Mouse (Mus musculus): ENCODE results near the gene Frat1. TPM values are rescaled to one million over a fixed set of nuclear protein-coding genes. Genes with fewer than 3 reads are reported as not detected.

The Frat1 gene
- polyA plus RNA-seq, 1 experiment from 2014 or later: 18.2 TPM

DNA sequence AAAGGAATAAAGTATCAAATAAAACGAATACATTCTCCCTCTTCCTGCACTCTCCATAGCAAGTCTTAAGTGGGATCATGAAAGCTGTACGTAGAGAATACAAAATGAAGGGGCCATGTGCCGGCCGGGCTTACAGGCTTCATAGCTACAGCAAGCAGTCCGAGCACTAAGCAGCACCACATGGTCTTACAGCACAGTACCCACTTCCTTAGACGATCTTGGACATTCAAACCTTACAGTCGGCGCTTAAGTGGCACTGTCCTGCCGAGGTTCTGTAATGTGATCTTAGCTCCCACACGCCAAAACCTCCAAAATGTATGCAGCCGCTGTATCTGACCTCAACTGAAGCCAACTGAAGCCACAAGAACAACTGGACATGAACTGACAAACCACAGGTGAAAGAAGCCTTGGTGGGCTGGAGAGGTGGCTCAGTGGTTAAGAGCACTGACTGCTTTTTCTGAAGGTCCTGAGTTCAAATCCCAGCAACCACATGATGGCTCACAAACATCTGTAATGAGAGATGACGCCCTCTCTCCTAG, 32.9 kb upstream of the Frat1 start:
- no peak for ATAC-seq
- Histone ChIP-seq H3K9ac (ENCODE audit: low read depth, low read length) (no peak overlapping the region), H3K4me3 (ENCODE audit: low read length) (no peak overlapping the region), H3K4me1 (ENCODE audit: control insufficient read depth, insufficient read depth, low read depth, low read length) (peaks cover 7% of the 10 kb centered on the region), H3K27me3 (replicated peaks; ENCODE audit: control insufficient read depth, insufficient read depth, low read length) (no peaks in the 10 kb centered on the region), H3K4me2 (ENCODE audit: low read length) (no peak overlapping the region), H3K9me3 (ENCODE audit: control insufficient read depth, low read length) (no peaks in the 10 kb centered on the region), H3K27ac (ENCODE audit: low read depth, low read length) (no peak overlapping the region), H3K36me3 (ENCODE audit: control insufficient read depth, insufficient read depth, low read length) (no peaks in the 10 kb centered on the region)
- 89% methylated on average over 12 of the region's 12 CpGs for WGBS

DNA sequence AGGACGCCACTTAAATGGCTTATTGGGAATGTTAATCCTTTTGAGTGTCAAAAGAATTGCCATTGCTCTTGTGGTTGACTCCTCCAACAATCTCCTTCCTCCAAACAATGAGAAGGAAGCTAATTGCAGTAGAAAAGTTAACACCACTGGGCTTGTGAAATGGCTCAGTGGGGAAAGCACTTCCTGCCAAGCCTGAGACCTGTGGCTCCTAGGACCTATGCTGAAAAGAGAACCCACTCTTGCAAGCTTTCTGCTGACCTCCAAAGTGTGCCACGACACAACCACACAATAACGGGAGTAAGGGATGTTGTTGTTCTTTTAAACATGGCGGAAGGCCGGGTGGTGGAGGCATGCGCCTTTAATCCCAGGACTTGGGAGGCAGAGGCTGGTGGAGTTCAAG, 32.2 kb upstream of the Frat1 start:
- H3K4me1 ChIP-seq (ENCODE audit: control insufficient read depth, insufficient read depth, low read depth, low read length): peaks cover 10% of the 10 kb centered on the region
- no peak overlapping the region for H3K4me3 ChIP-seq (ENCODE audit: low read length)
- H3K36me3 ChIP-seq (ENCODE audit: control insufficient read depth, insufficient read depth, low read length): no peaks in the 10 kb centered on the region
- 94% methylated on average over 6 of the region's 6 CpGs for WGBS
- ATAC-seq: no peak
- no peaks in the 10 kb centered on the region for H3K9me3 ChIP-seq (ENCODE audit: control insufficient read depth, low read length)
- H3K27me3 ChIP-seq (replicated peaks; ENCODE audit: control insufficient read depth, insufficient read depth, low read length): no peaks in the 10 kb centered on the region
- H3K4me2 ChIP-seq (ENCODE audit: low read length): no peak overlapping the region
- no peak overlapping the region for H3K27ac ChIP-seq (ENCODE audit: low read depth, low read length)
- H3K9ac ChIP-seq (ENCODE audit: low read depth, low read length): no peak overlapping the region

DNA sequence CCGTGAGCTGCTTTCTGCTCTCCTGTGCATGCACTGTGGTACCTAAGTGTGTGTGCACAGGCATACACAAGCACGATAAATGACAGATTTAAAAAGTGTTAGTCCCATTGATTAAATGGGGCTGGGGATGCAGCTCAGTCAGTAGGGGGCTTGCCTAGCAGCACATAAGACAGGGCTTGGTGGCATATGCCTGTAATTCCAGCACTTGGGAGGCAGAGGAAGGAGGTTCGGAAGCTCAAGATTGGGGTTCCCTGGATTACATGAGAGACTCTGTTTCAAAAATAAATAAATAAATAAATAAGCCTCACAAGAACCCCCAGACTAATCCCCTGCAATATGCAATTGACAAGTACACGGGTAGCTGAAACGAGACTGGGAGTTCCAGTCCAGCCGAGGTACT, 29.3 kb upstream of the Frat1 start:
- WGBS: 41% methylated on average over 6 of the region's 6 CpGs

DNA sequence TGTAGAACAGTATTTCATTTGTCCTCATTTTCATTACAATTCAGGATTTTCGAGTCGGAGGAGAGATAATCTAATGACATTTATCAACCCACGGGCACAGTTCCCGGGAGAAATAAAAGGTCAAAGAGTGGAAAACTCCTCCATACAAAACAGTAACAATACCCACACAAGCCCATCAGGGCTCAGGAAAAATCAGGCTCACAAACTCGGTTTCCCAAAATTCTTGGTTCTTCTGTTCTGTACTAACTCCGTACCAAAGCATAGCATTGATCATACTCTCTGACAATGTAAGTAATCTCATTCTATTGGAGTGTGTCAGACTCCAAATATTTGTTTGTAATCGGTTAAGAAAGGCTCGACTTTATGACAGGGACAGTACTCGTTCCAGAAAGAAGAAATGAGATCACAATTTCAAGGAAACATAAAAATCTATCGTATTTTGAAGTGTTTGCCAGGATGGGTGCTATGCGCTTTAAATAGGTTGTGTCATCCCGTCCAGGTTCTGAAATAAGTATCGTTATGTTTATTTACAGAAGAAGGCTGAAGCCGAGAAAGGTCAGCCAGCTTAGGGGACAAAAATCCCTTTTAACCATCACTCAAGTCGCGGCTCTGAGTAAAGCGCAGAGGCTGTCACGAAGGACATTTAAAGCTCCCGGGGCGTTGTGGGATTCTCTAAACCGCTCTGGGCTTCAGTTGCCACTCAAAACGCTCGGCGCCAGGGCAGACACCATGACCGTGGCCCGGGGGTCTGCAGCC, 28.6 kb upstream of the Frat1 start:
- Histone ChIP-seq H3K27ac (ENCODE audit: low read depth, low read length) (peak overlapping the region; percentile 63), H3K36me3 (ENCODE audit: control insufficient read depth, insufficient read depth, low read length) (no peaks in the 10 kb centered on the region), H3K4me2 (ENCODE audit: low read length) (peak overlapping the region; percentile 83), H3K27me3 (replicated peaks; ENCODE audit: control insufficient read depth, insufficient read depth, low read length) (no peaks in the 10 kb centered on the region), H3K4me1 (ENCODE audit: control insufficient read depth, insufficient read depth, low read depth, low read length) (peaks cover 10% of the 10 kb centered on the region), H3K4me3 (ENCODE audit: low read length) (peak overlapping the region; percentile 69), H3K9me3 (ENCODE audit: control insufficient read depth, low read length) (no peaks in the 10 kb centered on the region), H3K9ac (ENCODE audit: low read depth, low read length) (peak overlapping the region; percentile 64)
- 4% methylated on average over 26 of the region's 26 CpGs for WGBS
- ATAC-seq: no peak

More for the DNA sequence above, 29.3 kb upstream of the Frat1 start:
- H3K4me1 ChIP-seq (ENCODE audit: control insufficient read depth, insufficient read depth, low read depth, low read length): peaks cover 10% of the 10 kb centered on the region
- no peak overlapping the region for H3K27ac ChIP-seq (ENCODE audit: low read depth, low read length)
- peak overlapping the region; percentile 83 for H3K4me2 ChIP-seq (ENCODE audit: low read length)
- H3K36me3 ChIP-seq (ENCODE audit: control insufficient read depth, insufficient read depth, low read length): no peaks in the 10 kb centered on the region
- no peaks in the 10 kb centered on the region for H3K9me3 ChIP-seq (ENCODE audit: control insufficient read depth, low read length)
- H3K9ac ChIP-seq (ENCODE audit: low read depth, low read length): no peak overlapping the region
- ATAC-seq: no peak
- no peak overlapping the region for H3K4me3 ChIP-seq (ENCODE audit: low read length)
- H3K27me3 ChIP-seq (replicated peaks; ENCODE audit: control insufficient read depth, insufficient read depth, low read length): no peaks in the 10 kb centered on the region

DNA sequence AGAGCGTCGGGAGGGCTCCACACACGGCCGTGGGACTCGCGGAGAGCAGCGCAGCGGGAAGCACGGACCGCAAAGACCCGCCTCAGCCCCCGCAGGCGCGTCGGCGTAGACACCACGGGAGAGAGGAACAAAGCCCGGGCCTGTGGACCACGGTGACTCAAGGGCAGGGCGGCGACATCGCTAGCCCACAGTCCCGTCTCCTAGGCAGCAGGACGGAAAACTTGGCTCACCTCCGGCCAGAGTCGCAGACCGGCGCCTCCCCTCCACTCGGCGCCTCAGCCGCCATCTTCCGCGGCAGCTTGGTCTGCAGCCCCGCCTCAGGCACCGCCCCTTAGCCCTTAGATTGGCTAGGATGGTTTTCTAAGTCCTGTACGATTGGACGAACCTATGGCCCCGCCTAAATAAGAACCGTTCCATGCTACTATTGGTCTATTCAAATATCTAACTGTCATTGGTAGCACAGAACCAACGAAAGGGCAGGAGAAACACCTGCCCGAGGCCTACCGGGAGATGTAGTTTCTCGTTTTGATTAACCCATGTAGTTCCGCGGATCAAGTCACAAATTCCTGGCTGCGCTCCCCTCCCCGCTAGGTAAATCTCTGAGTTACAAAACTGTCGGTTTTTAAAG, 27.9 kb upstream of the Frat1 start, which contains the start of gene Arhgap19:
Gene Arhgap19 (minus strand): TSS at position 306 of the 628 bp plus-strand sequence.
- H3K4me2 ChIP-seq (ENCODE audit: low read length): peak within 1 kb of the TSS; percentile 83
- H3K27ac ChIP-seq (ENCODE audit: low read depth, low read length): peak within 1 kb of the TSS; percentile 63
- H3K9ac ChIP-seq (ENCODE audit: low read depth, low read length): peak within 1 kb of the TSS; percentile 64
- peak; percentile 100 for ATAC-seq
- H3K27me3 ChIP-seq (replicated peaks; ENCODE audit: control insufficient read depth, insufficient read depth, low read length): no peaks in the 10 kb centered on the region
- no peaks in the 10 kb centered on the region for H3K36me3 ChIP-seq (ENCODE audit: control insufficient read depth, insufficient read depth, low read length)
- WGBS: 0% methylated on average over 46 of the region's 48 CpGs
- peaks cover 10% of the 10 kb centered on the region for H3K4me1 ChIP-seq (ENCODE audit: control insufficient read depth, insufficient read depth, low read depth, low read length)
- H3K9me3 ChIP-seq (ENCODE audit: control insufficient read depth, low read length): no peaks in the 10 kb centered on the region
- peak within 1 kb of the TSS; percentile 69 for H3K4me3 ChIP-seq (ENCODE audit: low read length)

DNA sequence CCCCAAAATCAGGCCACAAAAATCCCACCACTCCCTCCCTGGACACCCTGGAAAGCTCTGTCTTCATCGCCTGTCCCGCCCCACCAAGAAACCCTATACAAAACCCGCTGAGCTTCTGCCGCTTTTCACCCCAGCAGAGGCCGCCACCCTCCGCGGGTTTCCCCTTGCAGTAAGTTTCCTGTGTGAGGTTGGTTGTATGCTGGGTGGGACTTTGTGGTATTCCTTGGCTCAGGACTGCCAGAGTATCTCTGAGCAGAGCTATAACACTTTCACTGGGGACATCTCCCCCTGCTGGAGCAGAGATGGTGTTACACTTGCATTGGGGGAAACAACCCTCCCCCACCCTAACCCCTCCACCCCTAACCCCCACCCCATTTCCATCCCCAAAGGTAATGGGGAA, 26.4 kb upstream of the Frat1 start:
- H3K4me2 ChIP-seq (ENCODE audit: low read length): no peak overlapping the region
- H3K9me3 ChIP-seq (ENCODE audit: control insufficient read depth, low read length): no peaks in the 10 kb centered on the region
- ATAC-seq: no peak
- no peak overlapping the region for H3K9ac ChIP-seq (ENCODE audit: low read depth, low read length)
- no peak overlapping the region for H3K27ac ChIP-seq (ENCODE audit: low read depth, low read length)
- 39% methylated on average over 7 of the region's 7 CpGs for WGBS
- H3K36me3 ChIP-seq (ENCODE audit: control insufficient read depth, insufficient read depth, low read length): no peaks in the 10 kb centered on the region
- H3K4me1 ChIP-seq (ENCODE audit: control insufficient read depth, insufficient read depth, low read depth, low read length): peaks cover 10% of the 10 kb centered on the region
- H3K27me3 ChIP-seq (replicated peaks; ENCODE audit: control insufficient read depth, insufficient read depth, low read length): no peaks in the 10 kb centered on the region
- no peak overlapping the region for H3K4me3 ChIP-seq (ENCODE audit: low read length)

DNA sequence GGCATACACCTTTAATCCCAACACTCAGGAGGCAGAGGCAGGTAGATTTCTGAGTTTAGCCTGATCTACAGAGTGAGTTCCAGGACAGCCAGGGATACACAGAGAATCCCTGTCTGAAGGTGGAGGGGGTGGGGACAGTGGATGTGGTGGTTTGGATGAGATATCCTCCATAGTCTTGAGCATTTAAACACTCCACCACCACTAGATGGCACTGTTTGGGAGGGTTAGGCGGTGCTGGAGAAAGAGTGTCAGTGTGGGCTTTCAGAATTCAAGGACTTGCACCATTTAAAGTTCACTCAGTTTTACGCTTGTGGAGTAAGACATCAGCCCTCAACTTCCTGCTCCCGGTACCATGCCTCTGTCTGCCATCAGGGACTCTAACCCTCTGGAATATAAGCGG, 23.9 kb upstream of the Frat1 start:
- Histone ChIP-seq H3K9ac (ENCODE audit: low read depth, low read length) (no peak overlapping the region), H3K36me3 (ENCODE audit: control insufficient read depth, insufficient read depth, low read length) (no peaks in the 10 kb centered on the region), H3K4me2 (ENCODE audit: low read length) (no peak overlapping the region), H3K4me3 (ENCODE audit: low read length) (no peak overlapping the region), H3K9me3 (ENCODE audit: control insufficient read depth, low read length) (no peaks in the 10 kb centered on the region), H3K27ac (ENCODE audit: low read depth, low read length) (no peak overlapping the region), H3K27me3 (replicated peaks; ENCODE audit: control insufficient read depth, insufficient read depth, low read length) (no peaks in the 10 kb centered on the region), H3K4me1 (ENCODE audit: control insufficient read depth, insufficient read depth, low read depth, low read length) (peaks cover 8% of the 10 kb centered on the region)
- 92% methylated on average over 4 of the region's 4 CpGs for WGBS
- ATAC-seq: no peak

DNA sequence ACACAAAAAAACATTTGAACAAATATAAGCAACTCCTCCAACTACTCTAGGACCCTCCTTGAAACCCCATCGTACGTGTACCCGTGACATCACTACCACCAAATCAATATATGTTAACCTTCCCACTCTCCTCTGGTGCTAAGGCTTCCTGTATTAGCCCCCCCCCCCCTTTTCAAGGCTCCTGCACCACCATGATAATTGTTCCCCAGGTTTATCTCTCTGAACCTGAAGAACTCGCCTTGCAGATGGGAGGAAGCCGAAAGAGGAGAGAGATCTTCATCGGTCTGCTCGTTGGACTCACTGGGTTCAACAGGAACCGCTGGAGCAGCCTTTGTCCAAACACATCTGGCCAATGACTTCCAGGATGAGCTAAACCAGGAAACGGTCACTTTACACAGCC, 22.3 kb upstream of the Frat1 start:
- Histone ChIP-seq H3K4me1 (ENCODE audit: control insufficient read depth, insufficient read depth, low read depth, low read length) (no peaks in the 10 kb centered on the region), H3K9me3 (ENCODE audit: control insufficient read depth, low read length) (no peaks in the 10 kb centered on the region), H3K27me3 (replicated peaks; ENCODE audit: control insufficient read depth, insufficient read depth, low read length) (no peaks in the 10 kb centered on the region), H3K4me2 (ENCODE audit: low read length) (no peak overlapping the region), H3K27ac (ENCODE audit: low read depth, low read length) (no peak overlapping the region), H3K9ac (ENCODE audit: low read depth, low read length) (no peak overlapping the region), H3K36me3 (ENCODE audit: control insufficient read depth, insufficient read depth, low read length) (no peaks in the 10 kb centered on the region), H3K4me3 (ENCODE audit: low read length) (no peak overlapping the region)
- WGBS: 91% methylated on average over 9 of the region's 9 CpGs
- ATAC-seq: no peak

DNA sequence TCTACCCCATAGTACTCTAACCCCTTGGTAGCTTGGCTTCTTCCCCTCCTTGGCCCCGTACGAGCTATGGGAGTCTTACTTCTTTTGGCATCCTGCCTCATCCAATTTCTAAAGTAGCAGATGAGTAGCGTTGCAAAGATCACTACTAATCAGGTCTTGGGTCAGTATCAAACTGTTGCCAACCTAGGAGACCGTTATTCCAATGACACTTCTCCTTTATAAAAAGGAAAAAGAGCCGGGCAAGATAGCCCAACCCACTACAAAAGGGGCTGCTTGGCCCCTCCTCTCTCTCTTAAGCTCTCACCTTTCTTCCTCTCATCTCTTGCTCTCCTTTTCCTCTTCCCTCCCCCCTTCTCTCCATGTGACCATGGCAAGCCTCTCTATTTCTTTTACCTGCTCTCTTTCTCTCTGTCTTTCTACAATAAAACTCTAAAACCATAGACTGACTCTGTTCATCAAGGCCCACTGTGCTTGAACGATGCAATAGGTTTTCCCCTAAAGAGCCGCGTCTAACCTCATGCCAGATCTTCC, 21.6 kb upstream of the Frat1 start:
- Histone ChIP-seq H3K9ac (ENCODE audit: low read depth, low read length) (no peak overlapping the region), H3K4me1 (ENCODE audit: control insufficient read depth, insufficient read depth, low read depth, low read length) (no peaks in the 10 kb centered on the region), H3K4me3 (ENCODE audit: low read length) (no peak overlapping the region), H3K4me2 (ENCODE audit: low read length) (no peak overlapping the region), H3K9me3 (ENCODE audit: control insufficient read depth, low read length) (no peaks in the 10 kb centered on the region), H3K36me3 (ENCODE audit: control insufficient read depth, insufficient read depth, low read length) (no peaks in the 10 kb centered on the region), H3K27me3 (replicated peaks; ENCODE audit: control insufficient read depth, insufficient read depth, low read length) (no peaks in the 10 kb centered on the region), H3K27ac (ENCODE audit: low read depth, low read length) (no peak overlapping the region)
- ATAC-seq: no peak
- 85% methylated on average over 8 of the region's 8 CpGs for WGBS

Data from hindbrain, embryonic 16.5 days (tissue).